Mouse (Mus musculus): ENCODE results near the gene Sfi1. TPM values are rescaled to one million over a fixed set of nuclear protein-coding genes. Genes with fewer than 3 reads are reported as not detected.
"Not testable (repeated sequence)": the region's sequence is repeated elsewhere in the genome, so short reads cannot be mapped to it uniquely, and the experiment has no call there.

Gene Sfi1
- polyA plus RNA-seq, 1 experiment from 2014 or later = 8.0 TPM

GRCm38 (mm10) chr11:3153666-3154397 is 39.4 kb downstream of the Sfi1 start:
- not testable (repeated sequence) for H3K9me3 ChIP-seq (ENCODE audit: control insufficient read depth, low read length); H3K27me3 ChIP-seq (ENCODE audit: control insufficient read depth, insufficient read depth, low read length); H3K9ac ChIP-seq (ENCODE audit: low read length); H3K27ac ChIP-seq (ENCODE audit: low read depth, low read length); H3K4me1 ChIP-seq (ENCODE audit: control insufficient read depth, insufficient read depth, low read length); H3K4me3 ChIP-seq (ENCODE audit: low read depth, low read length); H3K4me2 ChIP-seq; H3K36me3 ChIP-seq (ENCODE audit: control insufficient read depth, insufficient read depth, low read length)
- ATAC-seq (ENCODE audit: low FRiP score) (peak; percentile 60), DNase-seq (ENCODE audit: low spot score, missing footprints) (peak; percentile 91)
- 88% methylated on average over 1 of the region's 1 CpGs for WGBS

GRCm38 (mm10) chr11:3151358-3151757 is 41.9 kb downstream of the Sfi1 start:
- not testable (repeated sequence) for DNase-seq (ENCODE audit: low spot score, missing footprints); H3K4me3 ChIP-seq (ENCODE audit: low read depth, low read length); H3K4me1 ChIP-seq (ENCODE audit: control insufficient read depth, insufficient read depth, low read length); H3K27me3 ChIP-seq (ENCODE audit: control insufficient read depth, insufficient read depth, low read length); H3K9me3 ChIP-seq (ENCODE audit: control insufficient read depth, low read length); H3K9ac ChIP-seq (ENCODE audit: low read length); H3K4me2 ChIP-seq; H3K27ac ChIP-seq (ENCODE audit: low read depth, low read length); H3K36me3 ChIP-seq (ENCODE audit: control insufficient read depth, insufficient read depth, low read length)
- ATAC-seq (ENCODE audit: low FRiP score) = peak; percentile 30; the same call in 1 of the 2 replicates
- WGBS = 92% methylated on average over 4 of the region's 4 CpGs

DNA sequence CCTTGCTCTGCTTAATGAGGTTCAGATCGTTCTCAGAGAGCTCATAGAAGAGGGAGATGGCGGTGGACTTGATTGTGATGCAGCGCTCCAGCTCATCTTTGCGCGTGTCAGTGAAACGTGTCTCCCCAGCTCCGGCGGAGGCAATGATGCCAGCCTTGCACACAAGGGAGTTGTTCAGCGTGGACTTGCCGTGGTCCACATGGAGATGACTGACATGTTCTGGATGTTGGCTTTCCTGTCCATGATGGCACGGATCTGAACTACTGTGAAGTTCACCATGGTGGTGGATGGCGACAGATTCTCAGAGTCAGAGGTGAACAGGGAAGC is 42.6 kb downstream of the Sfi1 start:
- not testable (repeated sequence) for H3K36me3 ChIP-seq (ENCODE audit: control insufficient read depth, insufficient read depth, low read length); H3K27me3 ChIP-seq (ENCODE audit: control insufficient read depth, insufficient read depth, low read length); H3K4me3 ChIP-seq (ENCODE audit: low read depth, low read length); H3K4me1 ChIP-seq (ENCODE audit: control insufficient read depth, insufficient read depth, low read length); H3K9ac ChIP-seq (ENCODE audit: low read length); H3K27ac ChIP-seq (ENCODE audit: low read depth, low read length); ATAC-seq (ENCODE audit: low FRiP score); H3K4me2 ChIP-seq; H3K9me3 ChIP-seq (ENCODE audit: control insufficient read depth, low read length); DNase-seq (ENCODE audit: low spot score, missing footprints)
- 97% methylated on average over 12 of the region's 12 CpGs for WGBS

GRCm38 (mm10) chr11:3150003-3150676 is 43.1 kb downstream of the Sfi1 start:
- H3K27me3 ChIP-seq (ENCODE audit: control insufficient read depth, insufficient read depth, low read length); DNase-seq (ENCODE audit: low spot score, missing footprints); ATAC-seq (ENCODE audit: low FRiP score); H3K4me1 ChIP-seq (ENCODE audit: control insufficient read depth, insufficient read depth, low read length); H3K4me2 ChIP-seq; H3K27ac ChIP-seq (ENCODE audit: low read depth, low read length); H3K4me3 ChIP-seq (ENCODE audit: low read depth, low read length); H3K36me3 ChIP-seq (ENCODE audit: control insufficient read depth, insufficient read depth, low read length); H3K9me3 ChIP-seq (ENCODE audit: control insufficient read depth, low read length); H3K9ac ChIP-seq (ENCODE audit: low read length): not testable (repeated sequence)
- 95% methylated on average over 24 of the region's 24 CpGs for WGBS

GRCm38 (mm10) chr11:3149471-3149870 is 43.8 kb downstream of the Sfi1 start:
- not testable (repeated sequence) for H3K27ac ChIP-seq (ENCODE audit: low read depth, low read length); H3K4me2 ChIP-seq; H3K9me3 ChIP-seq (ENCODE audit: control insufficient read depth, low read length); H3K36me3 ChIP-seq (ENCODE audit: control insufficient read depth, insufficient read depth, low read length); ATAC-seq (ENCODE audit: low FRiP score); H3K4me1 ChIP-seq (ENCODE audit: control insufficient read depth, insufficient read depth, low read length); H3K4me3 ChIP-seq (ENCODE audit: low read depth, low read length); H3K9ac ChIP-seq (ENCODE audit: low read length); H3K27me3 ChIP-seq (ENCODE audit: control insufficient read depth, insufficient read depth, low read length); DNase-seq (ENCODE audit: low spot score, missing footprints)
- 94% methylated on average over 4 of the region's 4 CpGs for WGBS

GRCm38 (mm10) chr11:3146806-3147205 is 46.5 kb downstream of the Sfi1 start:
- H3K4me2 ChIP-seq; ATAC-seq (ENCODE audit: low FRiP score); H3K9me3 ChIP-seq (ENCODE audit: control insufficient read depth, low read length); H3K36me3 ChIP-seq (ENCODE audit: control insufficient read depth, insufficient read depth, low read length); H3K9ac ChIP-seq (ENCODE audit: low read length); H3K4me3 ChIP-seq (ENCODE audit: low read depth, low read length); H3K27ac ChIP-seq (ENCODE audit: low read depth, low read length); H3K4me1 ChIP-seq (ENCODE audit: control insufficient read depth, insufficient read depth, low read length); H3K27me3 ChIP-seq (ENCODE audit: control insufficient read depth, insufficient read depth, low read length); DNase-seq (ENCODE audit: low spot score, missing footprints): not testable (repeated sequence)
- WGBS = 94% methylated on average over 2 of the region's 2 CpGs

GRCm38 (mm10) chr11:3145359-3146165 is 47.7 kb downstream of the Sfi1 start:
- not testable (repeated sequence) for H3K9me3 ChIP-seq (ENCODE audit: control insufficient read depth, low read length); H3K4me1 ChIP-seq (ENCODE audit: control insufficient read depth, insufficient read depth, low read length); H3K9ac ChIP-seq (ENCODE audit: low read length); DNase-seq (ENCODE audit: low spot score, missing footprints); H3K27me3 ChIP-seq (ENCODE audit: control insufficient read depth, insufficient read depth, low read length); ATAC-seq (ENCODE audit: low FRiP score); H3K4me3 ChIP-seq (ENCODE audit: low read depth, low read length); H3K4me2 ChIP-seq; H3K27ac ChIP-seq (ENCODE audit: low read depth, low read length); H3K36me3 ChIP-seq (ENCODE audit: control insufficient read depth, insufficient read depth, low read length)
- 80% methylated on average over 7 of the region's 9 CpGs for WGBS

DNA sequence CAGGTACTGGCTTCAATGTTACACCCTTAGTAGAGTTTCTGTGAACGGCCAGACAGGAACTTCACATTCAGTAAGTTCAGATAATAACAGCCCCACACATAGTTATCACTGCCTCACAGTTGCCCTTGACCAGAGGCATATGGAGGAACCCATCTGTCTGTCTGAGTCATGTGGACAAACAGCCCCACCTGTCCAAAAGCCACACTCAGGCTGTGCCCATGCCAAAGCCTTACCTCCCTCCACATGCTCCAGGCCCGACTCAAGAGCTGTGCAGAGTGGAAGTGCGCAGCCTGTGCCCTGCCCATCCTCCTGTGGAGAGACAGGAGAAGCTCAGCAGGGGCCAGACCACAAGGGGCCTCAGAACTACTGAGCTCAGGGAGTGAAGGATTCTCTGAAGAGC is 49.3 kb downstream of the Sfi1 start:
- not testable (repeated sequence) for DNase-seq (ENCODE audit: low spot score, missing footprints); H3K9ac ChIP-seq (ENCODE audit: low read length); H3K9me3 ChIP-seq (ENCODE audit: control insufficient read depth, low read length); H3K4me1 ChIP-seq (ENCODE audit: control insufficient read depth, insufficient read depth, low read length); H3K4me2 ChIP-seq; H3K27ac ChIP-seq (ENCODE audit: low read depth, low read length); H3K36me3 ChIP-seq (ENCODE audit: control insufficient read depth, insufficient read depth, low read length); H3K4me3 ChIP-seq (ENCODE audit: low read depth, low read length); H3K27me3 ChIP-seq (ENCODE audit: control insufficient read depth, insufficient read depth, low read length); ATAC-seq (ENCODE audit: low FRiP score)
- WGBS = 83% methylated on average over 3 of the region's 3 CpGs

- H3K9me3 ChIP-seq (ENCODE audit: control insufficient read depth, low read length); H3K4me3 ChIP-seq (ENCODE audit: low read depth, low read length); H3K9ac ChIP-seq (ENCODE audit: low read length); H3K4me2 ChIP-seq; H3K4me1 ChIP-seq (ENCODE audit: control insufficient read depth, insufficient read depth, low read length); H3K36me3 ChIP-seq (ENCODE audit: control insufficient read depth, insufficient read depth, low read length); H3K27ac ChIP-seq (ENCODE audit: low read depth, low read length); H3K27me3 ChIP-seq (ENCODE audit: control insufficient read depth, insufficient read depth, low read length); DNase-seq (ENCODE audit: low spot score, missing footprints): not testable (repeated sequence)
- peak; percentile 71 for ATAC-seq (ENCODE audit: low FRiP score)
- 88% methylated on average over 4 of the region's 5 CpGs for WGBS
These were observed 50.9 kb downstream of the Sfi1 start for GRCm38 (mm10) chr11:3142413-3142812.

Measured in midbrain, embryonic 11.5 days (tissue).